Mouse (Mus musculus) 416B (cell line): Measurements from ENCODE around the gene Col2a1.

Experiments used
- DNase-seq: peaks from one replicate; pipeline ENCODE4 v3.0.0; 2011; ENCODE audit warnings: low read depth

The Col2a1 gene

DNA sequence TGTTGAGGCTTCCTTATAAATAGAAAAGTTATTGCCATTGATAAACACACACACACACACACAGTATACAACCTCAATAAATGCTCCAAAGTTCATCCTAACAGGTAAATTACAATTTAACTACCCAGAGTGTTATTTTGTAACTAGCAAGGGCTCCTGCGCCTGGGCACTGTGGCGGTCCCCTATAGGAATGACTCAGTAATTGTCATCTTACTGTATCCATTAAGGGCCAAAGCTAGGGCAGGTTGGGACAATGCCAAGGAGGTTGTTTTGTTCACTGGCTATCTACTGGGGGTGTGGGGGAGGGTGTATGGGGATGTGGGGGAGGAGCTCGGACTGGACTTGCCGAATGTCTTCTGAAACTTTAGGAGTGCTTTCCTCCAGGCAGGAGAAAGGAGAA, 77.5 kb downstream of the Col2a1 start:
- no peak for DNase-seq
